In genomic region chr3:88512141-88512895, GRCm38 (mm10) we compare ENCODE assay signal across 1 mouse cellular context.
TF ChIP-seq lines count a peak whose summit lies in the region.

No protein-coding gene starts in this region.

TF ChIP-seq in MEL, 35 proteins besides CTCF, POLR2A, EP300 and RAD21:
- peak; percentile 97 for TF ChIP-seq JUND (IDR thresholded peaks at IDR 0.05; ENCODE audit: low read depth, low read length)
- TF ChIP-seq ZNF384 (IDR thresholded peaks at IDR 0.05; ENCODE audit: low read depth, low read length): peak; percentile 94
- no peak for TF ChIP-seq GABPA (IDR thresholded peaks at IDR 0.05; ENCODE audit: low read depth, low read length)
